Mouse (Mus musculus): ENCODE measurements around the gene Tas2r102.

Tas2r102 gene

DNA sequence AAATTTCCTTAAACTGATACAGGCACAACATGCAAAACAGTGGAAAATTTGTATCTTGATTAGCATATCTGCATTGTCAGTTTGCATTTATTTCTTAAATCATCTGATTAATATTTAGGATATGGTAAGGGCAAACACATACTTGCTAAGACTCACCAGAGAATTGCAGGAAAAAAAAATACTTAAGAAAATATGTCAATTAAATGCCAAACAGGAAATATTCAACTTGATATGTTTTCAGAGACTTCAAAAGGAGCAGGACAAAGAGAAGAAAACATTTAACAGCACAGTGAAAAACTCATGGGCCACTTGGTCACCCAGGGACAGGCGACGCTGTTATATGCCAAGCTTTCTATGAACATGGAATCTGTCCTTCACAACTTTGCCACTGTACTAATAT is at the start of gene Tas2r102:
Gene Tas2r102 (plus strand): TSS at position 301 of the 400 bp plus-strand sequence.
- no peak for DNase-seq

DNA sequence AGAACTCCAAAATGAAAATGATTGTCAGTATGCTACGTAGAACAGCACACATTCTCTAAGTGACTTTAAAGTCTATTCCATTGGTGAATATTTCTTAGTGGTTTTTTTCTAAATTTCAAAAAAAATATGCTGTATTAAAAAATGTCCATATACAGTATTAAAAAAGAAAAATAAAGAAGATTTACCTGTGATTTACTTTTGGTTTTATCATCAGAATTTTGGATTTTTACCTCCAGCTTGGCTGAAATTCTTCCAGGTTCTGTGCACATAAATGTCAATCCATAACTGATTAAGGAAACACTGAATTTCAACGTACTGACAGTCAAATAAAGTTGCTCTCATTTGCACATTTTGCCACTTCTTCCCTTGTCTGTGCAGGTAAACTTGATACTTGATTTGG is 24.0 kb upstream of the Tas2r102 start, which contains the start of gene Tas2r115:
Gene Tas2r115 (minus strand): TSS at position 101 of the 400 bp plus-strand sequence.
- DNase-seq, result no peak

DNA sequence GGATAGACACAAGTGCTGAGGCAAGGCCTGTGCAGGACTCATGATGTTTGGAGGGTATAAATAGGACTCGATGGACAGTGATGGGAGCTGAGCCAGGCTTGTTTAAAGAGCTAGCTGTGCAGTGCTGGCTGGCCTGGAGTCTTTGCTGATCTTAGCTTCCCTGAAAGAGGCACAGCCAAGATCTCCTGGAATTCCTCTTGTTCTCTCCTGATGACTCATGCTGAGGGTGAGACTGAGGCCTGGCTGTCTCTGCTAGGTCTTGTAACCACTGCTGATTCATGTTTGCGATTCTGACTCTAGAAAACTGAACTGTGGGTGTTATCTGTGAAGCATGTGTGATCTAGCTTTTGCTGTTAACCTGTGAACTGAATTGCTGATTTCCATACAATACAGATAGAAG is 11.7 kb upstream of the Tas2r102 start:
- no peak for DNase-seq

DNA sequence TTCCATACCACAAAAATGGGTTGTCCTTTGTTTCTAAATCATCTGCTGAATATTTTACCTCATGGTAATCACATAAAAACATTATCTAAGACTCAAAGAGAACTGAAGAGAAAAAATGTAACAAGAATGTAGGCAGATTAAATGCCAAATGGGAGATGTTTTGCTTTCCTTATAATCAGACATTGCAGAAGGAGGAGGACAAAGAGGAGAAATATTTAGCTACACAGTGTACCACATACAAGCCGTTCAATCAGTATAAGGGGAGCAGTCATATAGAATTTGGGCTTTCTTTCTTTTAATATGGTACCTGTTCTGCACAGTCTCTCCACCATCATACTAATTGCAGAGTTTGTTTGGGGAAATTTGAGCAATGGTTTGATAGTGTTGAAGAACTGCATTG is 7.5 kb upstream of the Tas2r102 start, which contains the start of gene Tas2r124:
Gene Tas2r124 (plus strand): TSS at position 301 of the 400 bp plus-strand sequence.
- DNase-seq, result no peak

DNA sequence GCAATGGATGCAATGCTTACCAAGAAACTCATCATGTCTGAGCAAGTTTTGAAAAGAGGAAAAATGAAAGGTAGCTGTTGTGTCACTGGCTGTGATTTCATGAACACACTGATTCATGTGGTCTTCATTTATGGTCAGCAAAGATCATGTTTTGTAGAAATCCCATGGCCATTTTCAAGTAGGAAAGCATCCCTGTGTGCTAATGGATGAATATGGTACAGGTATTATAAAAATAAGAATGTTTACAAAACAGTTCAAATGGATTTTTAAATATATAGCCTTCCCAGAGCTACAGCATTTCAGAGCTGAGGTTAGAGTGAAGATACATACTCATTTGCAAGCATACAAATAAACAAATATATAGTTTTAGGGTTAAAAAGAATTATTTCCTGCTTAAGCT is 16.1 kb downstream of the Tas2r102 start, which contains the start of gene Tas2r136:
Gene Tas2r136 (minus strand): TSS at position 101 of the 400 bp plus-strand sequence.
- no peak for DNase-seq

DNA sequence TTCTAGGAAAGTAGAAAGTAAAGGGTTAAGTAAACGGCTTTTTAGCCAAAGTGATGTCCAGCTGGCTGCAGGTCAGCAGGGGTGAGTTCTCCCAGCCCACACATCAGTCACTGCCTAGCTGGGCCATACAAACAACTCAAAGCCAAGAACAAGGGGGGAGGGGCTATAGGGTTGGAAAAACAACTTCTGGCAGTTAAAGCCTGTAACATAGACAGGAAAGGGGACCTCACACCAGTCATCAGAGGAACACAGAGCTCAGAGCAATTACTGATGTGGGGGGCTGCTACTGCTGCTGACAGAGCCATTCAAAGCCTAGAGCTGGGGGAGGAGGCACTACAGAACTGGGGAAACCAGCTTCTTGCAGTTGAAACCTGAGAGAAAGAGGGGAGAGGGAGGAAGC is 33.5 kb downstream of the Tas2r102 start:
- DNase-seq, result no peak

DNA sequence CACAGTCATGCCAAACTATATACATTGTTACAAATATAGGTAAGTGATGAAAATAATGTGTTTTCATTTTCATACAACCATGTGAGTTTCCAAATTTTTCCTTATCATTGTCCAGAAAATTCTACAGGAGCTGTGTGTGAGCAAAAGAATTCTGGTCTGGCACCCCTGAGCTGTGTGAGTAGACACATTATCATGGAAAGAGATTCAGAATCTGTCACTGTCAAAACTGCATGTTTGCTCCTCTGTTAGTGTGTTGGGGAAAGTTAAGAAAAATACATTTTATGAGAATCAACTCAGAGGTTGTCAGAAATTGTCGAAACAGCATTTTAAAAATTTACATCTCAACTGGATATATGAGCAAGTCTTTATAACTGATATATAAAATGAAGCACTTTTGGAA is 40.6 kb downstream of the Tas2r102 start, which contains the start of gene Tas2r117:
Gene Tas2r117 (plus strand): TSS at position 301 of the 400 bp plus-strand sequence.
- no peak for DNase-seq
